Mouse (Mus musculus): ENCODE measurements around the gene Mid1.

DNA sequence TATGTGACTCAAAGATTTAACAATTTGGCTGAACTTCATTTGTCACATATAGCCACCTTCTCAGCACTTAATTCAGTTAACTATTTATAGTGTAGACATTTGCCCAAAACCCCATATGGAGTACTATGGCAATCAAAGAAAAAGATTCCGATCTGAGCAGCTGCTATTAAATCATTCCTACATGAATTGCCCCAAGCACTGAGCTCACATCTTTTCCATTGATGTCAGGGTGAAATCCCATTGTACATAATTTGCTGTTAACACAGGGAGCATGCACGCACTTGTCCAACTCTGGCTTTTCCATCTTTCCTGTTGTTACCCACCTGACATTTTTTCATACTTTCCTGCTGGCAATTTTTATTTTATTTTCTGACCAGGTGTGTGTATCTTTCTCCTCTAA lies 237.5 kb downstream of the Mid1 start:
- TF ChIP-seq POLR2A (IDR thresholded peaks at IDR 0.05; ENCODE audit: insufficient read length, low read depth) (no peak), MYOD1 (IDR thresholded peaks at IDR 0.05; ENCODE audit: control insufficient read depth in 1 of 3, insufficient read length in 2 of 3, low read depth in 2 of 3) (no peak)

All from myocyte (in vitro differentiated cells).